Mouse (Mus musculus) 3134 (cell line): ENCODE data around the gene Olfr910.

Experiments
- DNase-seq: peaks from one replicate; pipeline ENCODE4 v3.0.0-alpha.2; 2011; ENCODE audit warnings: low spot score; ENCODE audit not compliant: insufficient read length; ENCODE audit errors: extremely low read depth

The Olfr910 gene

GRCm38 (mm10) chr9:38537549-38537948 is at the start of gene Olfr910:
Olfr910 (plus strand) TSS chr9:38537849.
- DNase-seq, result no peak

- no peak for DNase-seq
Observed at GRCm38 (mm10) chr9:38495501-38495900, 42.1 kb upstream of the Olfr910 start, which contains the start of gene Olfr907. Olfr907 (plus strand) TSS chr9:38495801.

- DNase-seq, result no peak
Observed at GRCm38 (mm10) chr9:38512353-38512752, 25.3 kb upstream of the Olfr910 start.

GRCm38 (mm10) chr9:38521280-38521679 is 16.4 kb upstream of the Olfr910 start, which contains the start of gene Olfr911-ps1:
Olfr911-ps1 (plus strand) TSS chr9:38521580.
- DNase-seq, result no peak

- DNase-seq, result no peak
Observed at GRCm38 (mm10) chr9:38579878-38580277, 42.2 kb downstream of the Olfr910 start, which contains the start of gene Olfr912. Olfr912 (plus strand) TSS chr9:38580178.
